Mouse (Mus musculus): Measurements from ENCODE around the gene Havcr2. TPM values are rescaled to one million over a fixed set of nuclear protein-coding genes. Genes with fewer than 3 reads are reported as not detected.
"Not testable (repeated sequence)": the region's sequence is repeated elsewhere in the genome, so short reads cannot be mapped to it uniquely, and the experiment has no call there.

Havcr2 gene
- polyA plus RNA-seq, 1 experiment, result 3.5 TPM

- Histone ChIP-seq H3ac (ENCODE audit: control insufficient read depth, insufficient read length, low read depth) (no peak overlapping the region), H3K4me3 (ENCODE audit: insufficient read depth, poor library complexity, severe bottlenecking) (no peak overlapping the region), H3K27me3 (ENCODE audit: control insufficient read depth, insufficient read depth, insufficient read length) (no peaks in the 10 kb centered on the region), H3K36me3 (ENCODE audit: control insufficient read depth, insufficient read depth) (no peaks in the 10 kb centered on the region), H3K79me2 (ENCODE audit: control insufficient read depth, insufficient read depth) (no peaks in the 10 kb centered on the region), H3K79me3 (ENCODE audit: low read depth) (no peaks in the 10 kb centered on the region)
- no peak for TF ChIP-seq MYOG (IDR thresholded peaks at IDR 0.05; ENCODE audit: control insufficient read depth, extremely low read depth, insufficient read length)
- no peak for TF ChIP-seq MYOD1 (IDR thresholded peaks at IDR 0.05; ENCODE audit: control insufficient read depth, insufficient read length, low read depth)
Observed at GRCm38 (mm10) chr11:46418860-46419259, 35.9 kb upstream of the Havcr2 start.

- no peak overlapping the region for H3ac ChIP-seq (ENCODE audit: control insufficient read depth, insufficient read length, low read depth)
- no peaks in the 10 kb centered on the region for H3K27me3 ChIP-seq (ENCODE audit: control insufficient read depth, insufficient read depth, insufficient read length)
- H3K79me2 ChIP-seq (ENCODE audit: control insufficient read depth, insufficient read depth), result no peaks in the 10 kb centered on the region
- no peaks in the 10 kb centered on the region for H3K36me3 ChIP-seq (ENCODE audit: control insufficient read depth, insufficient read depth)
- H3K79me3 ChIP-seq (ENCODE audit: low read depth), result no peaks in the 10 kb centered on the region
- no peak for TF ChIP-seq USF1 (IDR thresholded peaks at IDR 0.05; ENCODE audit: low read depth)
- TF ChIP-seq FOSL1 (IDR thresholded peaks at IDR 0.05; ENCODE audit: insufficient read depth, low read length, poor library complexity, severe bottlenecking), result no peak
- no peak for TF ChIP-seq MYOG (IDR thresholded peaks at IDR 0.05; ENCODE audit: control insufficient read depth, extremely low read depth, insufficient read length)
- no peak for TF ChIP-seq CEBPB (IDR thresholded peaks at IDR 0.05; ENCODE audit: low read depth)
- no peak for TF ChIP-seq CTCF (IDR thresholded peaks at IDR 0.05; ENCODE audit: control insufficient read depth, insufficient read depth, insufficient read length)
- TF ChIP-seq MAX (IDR thresholded peaks at IDR 0.05), result no peak
- no peak for TF ChIP-seq MYOD1 (IDR thresholded peaks at IDR 0.05; ENCODE audit: control insufficient read depth, insufficient read length, low read depth)
- H3K4me3 ChIP-seq (ENCODE audit: insufficient read depth, poor library complexity, severe bottlenecking), result no peak overlapping the region
Observed at GRCm38 (mm10) chr11:46421086-46421888, 33.4 kb upstream of the Havcr2 start.

- H3ac ChIP-seq (ENCODE audit: control insufficient read depth, insufficient read length, low read depth); H3K27me3 ChIP-seq (ENCODE audit: control insufficient read depth, insufficient read depth, insufficient read length); H3K4me3 ChIP-seq (ENCODE audit: insufficient read depth, poor library complexity, severe bottlenecking); H3K79me3 ChIP-seq (ENCODE audit: low read depth); H3K36me3 ChIP-seq (ENCODE audit: control insufficient read depth, insufficient read depth); H3K79me2 ChIP-seq (ENCODE audit: control insufficient read depth, insufficient read depth): not testable (repeated sequence)
Observed at GRCm38 (mm10) chr11:46428131-46428530, 26.6 kb upstream of the Havcr2 start.

DNA sequence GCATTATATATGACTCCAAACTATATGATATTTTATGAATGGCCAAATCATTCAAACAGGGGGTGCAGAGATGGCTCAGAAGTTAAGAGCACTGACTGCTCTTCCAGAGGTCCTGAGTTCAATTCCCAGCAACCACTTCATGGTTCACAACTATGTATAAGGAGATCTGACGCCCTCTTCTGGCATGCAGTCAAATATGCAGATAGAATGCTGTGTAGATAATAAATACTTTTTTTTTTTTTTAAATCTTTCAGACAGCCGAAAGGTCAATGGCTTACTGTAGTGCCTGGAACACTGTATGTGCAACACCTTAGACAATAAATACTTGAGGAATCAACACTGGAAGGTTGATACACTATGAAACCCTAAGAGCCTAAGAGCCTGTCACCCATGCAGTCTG, 24.6 kb upstream of the Havcr2 start:
- Histone ChIP-seq H3K27me3 (ENCODE audit: control insufficient read depth, insufficient read depth, insufficient read length) (no peaks in the 10 kb centered on the region), H3ac (ENCODE audit: control insufficient read depth, insufficient read length, low read depth) (no peak overlapping the region), H3K79me3 (ENCODE audit: low read depth) (no peaks in the 10 kb centered on the region), H3K36me3 (ENCODE audit: control insufficient read depth, insufficient read depth) (no peaks in the 10 kb centered on the region), H3K4me3 (ENCODE audit: insufficient read depth, poor library complexity, severe bottlenecking) (no peak overlapping the region), H3K79me2 (ENCODE audit: control insufficient read depth, insufficient read depth) (no peaks in the 10 kb centered on the region)
- TF ChIP-seq MYOD1 (IDR thresholded peaks at IDR 0.05; ENCODE audit: control insufficient read depth, insufficient read length, low read depth), result no peak
- TF ChIP-seq FOSL1 (IDR thresholded peaks at IDR 0.05; ENCODE audit: insufficient read depth, low read length, poor library complexity, severe bottlenecking), result no peak
- TF ChIP-seq MAX (IDR thresholded peaks at IDR 0.05), result no peak
- no peak for TF ChIP-seq CEBPB (IDR thresholded peaks at IDR 0.05; ENCODE audit: low read depth)
- no peak for TF ChIP-seq MYOG (IDR thresholded peaks at IDR 0.05; ENCODE audit: control insufficient read depth, extremely low read depth, insufficient read length)
- no peak for TF ChIP-seq CTCF (IDR thresholded peaks at IDR 0.05; ENCODE audit: control insufficient read depth, insufficient read depth, insufficient read length)
- no peak for TF ChIP-seq USF1 (IDR thresholded peaks at IDR 0.05; ENCODE audit: low read depth)

DNA sequence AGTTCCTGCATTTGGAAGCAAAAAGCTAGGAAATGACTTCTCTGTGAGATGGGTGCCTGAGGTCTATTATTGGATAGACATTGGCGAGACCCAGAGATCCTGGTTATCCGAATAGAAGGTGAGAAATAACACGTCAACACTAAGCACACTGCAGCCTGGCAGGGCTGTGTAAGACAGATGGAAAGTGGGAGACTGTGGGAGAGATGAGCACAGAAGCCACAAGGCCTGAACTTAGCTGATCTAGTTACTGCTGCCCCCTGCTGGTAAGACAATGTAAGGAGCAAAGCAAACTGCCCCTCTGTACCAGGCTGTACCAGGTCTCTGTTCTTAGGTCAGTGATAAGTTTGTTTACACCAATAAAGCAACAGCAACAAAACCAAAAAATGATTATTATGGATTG, 23.6 kb upstream of the Havcr2 start:
- TF ChIP-seq CTCF (IDR thresholded peaks at IDR 0.05; ENCODE audit: control insufficient read depth, insufficient read depth, insufficient read length) (peak; percentile 77), USF1 (IDR thresholded peaks at IDR 0.05; ENCODE audit: low read depth) (no peak)

DNA sequence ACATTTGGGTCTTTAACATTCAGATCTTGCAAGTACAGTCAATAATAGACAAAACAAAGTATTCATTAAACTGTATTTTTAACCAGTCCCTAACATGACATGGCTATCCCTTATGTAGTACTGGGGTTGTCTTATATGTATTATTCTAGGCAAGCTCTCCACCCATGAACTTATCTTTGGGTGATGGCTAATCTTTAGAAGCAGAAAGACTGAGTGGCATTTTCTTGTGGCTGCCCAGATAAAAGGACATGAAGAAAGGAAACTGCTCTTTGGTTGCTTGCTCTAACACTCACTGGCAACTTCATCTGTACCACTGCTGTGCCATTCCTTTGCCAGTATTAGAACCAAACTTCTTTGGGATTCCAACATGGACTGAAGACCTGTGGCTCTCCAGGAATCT, 19.4 kb upstream of the Havcr2 start:
- no peak for TF ChIP-seq MAX (IDR thresholded peaks at IDR 0.05)
- no peak for TF ChIP-seq CEBPB (IDR thresholded peaks at IDR 0.05; ENCODE audit: low read depth)
- TF ChIP-seq CTCF (IDR thresholded peaks at IDR 0.05; ENCODE audit: control insufficient read depth, insufficient read depth, insufficient read length), result no peak
- no peak for TF ChIP-seq MYOD1 (IDR thresholded peaks at IDR 0.05; ENCODE audit: control insufficient read depth, insufficient read length, low read depth)
- no peak for TF ChIP-seq FOSL1 (IDR thresholded peaks at IDR 0.05; ENCODE audit: insufficient read depth, low read length, poor library complexity, severe bottlenecking)
- TF ChIP-seq MYOG (IDR thresholded peaks at IDR 0.05; ENCODE audit: control insufficient read depth, extremely low read depth, insufficient read length), result no peak
- no peak for TF ChIP-seq USF1 (IDR thresholded peaks at IDR 0.05; ENCODE audit: low read depth)

More for the DNA sequence above, 23.6 kb upstream of the Havcr2 start:
- no peaks in the 10 kb centered on the region for H3K79me3 ChIP-seq (ENCODE audit: low read depth)
- no peak overlapping the region for H3ac ChIP-seq (ENCODE audit: control insufficient read depth, insufficient read length, low read depth)
- no peaks in the 10 kb centered on the region for H3K36me3 ChIP-seq (ENCODE audit: control insufficient read depth, insufficient read depth)
- H3K79me2 ChIP-seq (ENCODE audit: control insufficient read depth, insufficient read depth), result no peaks in the 10 kb centered on the region
- no peak overlapping the region for H3K4me3 ChIP-seq (ENCODE audit: insufficient read depth, poor library complexity, severe bottlenecking)
- no peaks in the 10 kb centered on the region for H3K27me3 ChIP-seq (ENCODE audit: control insufficient read depth, insufficient read depth, insufficient read length)

More for the DNA sequence above, 19.4 kb upstream of the Havcr2 start:
- Histone ChIP-seq H3K79me3 (ENCODE audit: low read depth) (peaks cover 28% of the 10 kb centered on the region), H3K27me3 (ENCODE audit: control insufficient read depth, insufficient read depth, insufficient read length) (no peaks in the 10 kb centered on the region), H3K36me3 (ENCODE audit: control insufficient read depth, insufficient read depth) (peaks cover 19% of the 10 kb centered on the region), H3K79me2 (ENCODE audit: control insufficient read depth, insufficient read depth) (peaks cover 35% of the 10 kb centered on the region), H3ac (ENCODE audit: control insufficient read depth, insufficient read length, low read depth) (no peak overlapping the region), H3K4me3 (ENCODE audit: insufficient read depth, poor library complexity, severe bottlenecking) (no peak overlapping the region)

All from C2C12 (cell line).